Mouse (Mus musculus) CH12.LX (cell line): ENCODE measurements around the gene Mink1. TPM values are rescaled to one million over a fixed set of nuclear protein-coding genes. Genes with fewer than 3 reads are reported as not detected.
A peak's percentile ranks its signal among the peaks of the same experiment; 100 is the strongest.

ENCODE experiments used
- DNase-seq: peaks from one replicate; pipeline ENCODE4 v3.0.0-alpha.2; 2013; ENCODE audit errors: extremely low read depth
- H3K27ac ChIP-seq: 2 replicates; pipeline ENCODE4 v1.5.1; 2012; ENCODE audit warnings: low read depth, mild to moderate bottlenecking, control low read depth, moderate library complexity; ENCODE audit not compliant: insufficient read depth
- H3K27me3 ChIP-seq: replicated peaks from 2 replicates; pipeline ENCODE3; 2012; ENCODE audit warnings: inconsistent platforms
- H3K36me3 ChIP-seq, 2 experiments: replicated peaks in 1 of 2; 2 replicates each; pipeline versions ENCODE3 to v1.6.1; 2012; ENCODE audit warnings: inconsistent platforms in 1 of 2, low read length in 1 of 2, mild to moderate bottlenecking in 1 of 2, mixed read lengths in 1 of 2, moderate library complexity in 1 of 2; ENCODE audit not compliant: control insufficient read depth in 1 of 2, insufficient read depth in 1 of 2
- H3K4me1 ChIP-seq, 2 experiments: 2 replicates each; pipeline ENCODE4 v1.6.1; 2012; ENCODE audit warnings: inconsistent platforms in 1 of 2, moderate library complexity in 1 of 2; ENCODE audit not compliant: insufficient read depth in 2 of 2, control insufficient read depth in 1 of 2
- H3K4me2 ChIP-seq: 2 replicates; pipeline ENCODE4 v1.6.1; 2012; ENCODE audit warnings: low read depth, mild to moderate bottlenecking, control low read depth; ENCODE audit not compliant: poor library complexity, insufficient read depth, severe bottlenecking
- H3K4me3 ChIP-seq, 3 experiments: fragments of 150-350 bp in 1 of 3; sonication (generic) in 1 of 3; replicated peaks in 1 of 3; 2 replicates each; pipeline versions ENCODE3 to v1.5.1; 2011 to 2012; ENCODE audit warnings: low read depth in 2 of 3, low read length in 2 of 3, mild to moderate bottlenecking in 2 of 3, moderate library complexity in 2 of 3, control low read depth in 1 of 3, improper control_type of control experiment in 1 of 3, inconsistent platforms in 1 of 3, mixed read lengths in 1 of 3; ENCODE audit not compliant: poor library complexity in 1 of 3
- H3K79me2 ChIP-seq: replicated peaks from 2 replicates; pipeline ENCODE4 v1.6.1; 2012; ENCODE audit warnings: mild to moderate bottlenecking, moderate library complexity; ENCODE audit not compliant: control insufficient read depth, poor library complexity, insufficient read depth, severe bottlenecking; ENCODE audit errors: extremely low read depth
- H3K9ac ChIP-seq: 2 replicates; pipeline ENCODE4 v1.6.1; 2012; ENCODE audit warnings: low read depth, mild to moderate bottlenecking, control low read depth, moderate library complexity; ENCODE audit not compliant: insufficient read depth
- H3K9me3 ChIP-seq: replicated peaks from 2 replicates; pipeline ENCODE3; 2012; ENCODE audit warnings: low read length, inconsistent platforms, mixed read lengths
- BHLHE40 ChIP-seq: IDR thresholded peaks from 2 replicates; pipeline ENCODE4 v1.6.1; 2011; ENCODE audit warnings: mild to moderate bottlenecking, low read depth, low read length, improper control_type of control experiment
- CHD1 ChIP-seq: IDR thresholded peaks from 2 replicates; pipeline ENCODE4 v1.6.1; 2012; ENCODE audit warnings: low read depth, low read length, improper control_type of control experiment, inconsistent platforms
- CHD2 ChIP-seq: IDR thresholded peaks from 2 replicates; pipeline ENCODE4 v1.6.1; 2011; ENCODE audit warnings: low read length, improper control_type of control experiment
- CTCF ChIP-seq, 2 experiments: IDR thresholded peaks in 1 of 2; conservative IDR thresholded peaks in 1 of 2; 2 replicates each; pipeline ENCODE4 v1.5.1; 2011 to 2012; ENCODE audit warnings: low read depth in 2 of 2, low read length in 2 of 2, improper control_type of control experiment in 1 of 2, inconsistent platforms in 1 of 2, mild to moderate bottlenecking in 1 of 2, moderate library complexity in 1 of 2
- E2F4 ChIP-seq: IDR thresholded peaks from 2 replicates; pipeline ENCODE4 v1.6.1; 2011; ENCODE audit warnings: low read depth, low read length, improper control_type of control experiment; ENCODE audit not compliant: insufficient replicate concordance
- ELF1 ChIP-seq: IDR thresholded peaks from 2 replicates; pipeline ENCODE4 v1.6.1; 2014; ENCODE audit warnings: low read depth, mild to moderate bottlenecking, inconsistent platforms, low read length, improper control_type of control experiment
- EP300 ChIP-seq: IDR thresholded peaks from 2 replicates; pipeline ENCODE4 v1.6.1; 2011; ENCODE audit warnings: low read length, improper control_type of control experiment
- ETS1 ChIP-seq: conservative IDR thresholded peaks from 2 replicates; pipeline ENCODE4 v1.6.1; 2012; ENCODE audit warnings: low read depth, mild to moderate bottlenecking, inconsistent platforms, low read length, improper control_type of control experiment, moderate library complexity
- GABPA ChIP-seq: IDR thresholded peaks from 2 replicates; pipeline ENCODE4 v1.6.1; 2012; ENCODE audit warnings: low read depth, low read length, improper control_type of control experiment, inconsistent platforms; ENCODE audit not compliant: insufficient replicate concordance
- HCFC1 ChIP-seq: IDR thresholded peaks from 2 replicates; pipeline ENCODE4 v1.6.1; 2012; ENCODE audit warnings: low read depth, mild to moderate bottlenecking, inconsistent platforms, low read length, improper control_type of control experiment
- IRF4 ChIP-seq: IDR thresholded peaks from 2 replicates; pipeline ENCODE4 v1.6.1; 2014; ENCODE audit warnings: low read depth, mild to moderate bottlenecking, inconsistent platforms, low read length, improper control_type of control experiment
- JUN ChIP-seq: IDR thresholded peaks from 2 replicates; pipeline ENCODE4 v1.6.1; 2011; ENCODE audit warnings: low read depth, mild to moderate bottlenecking, low read length, improper control_type of control experiment, moderate library complexity; ENCODE audit not compliant: insufficient read depth
- JUND ChIP-seq: conservative IDR thresholded peaks from 2 replicates; pipeline ENCODE4 v1.6.1; 2011; ENCODE audit warnings: low read depth, low read length, improper control_type of control experiment
- KAT2A ChIP-seq: IDR thresholded peaks from 2 replicates; pipeline ENCODE4 v1.6.1; 2012; ENCODE audit warnings: low read length, improper control_type of control experiment, inconsistent platforms; ENCODE audit not compliant: insufficient replicate concordance
- MAFK ChIP-seq: IDR thresholded peaks from 2 replicates; pipeline ENCODE4 v1.6.1; 2011; ENCODE audit warnings: low read length, improper control_type of control experiment; ENCODE audit not compliant: insufficient replicate concordance
- MAX ChIP-seq: IDR thresholded peaks from 2 replicates; pipeline ENCODE4 v1.6.1; 2011; ENCODE audit warnings: low read length, improper control_type of control experiment
- MAZ ChIP-seq: IDR thresholded peaks from 2 replicates; pipeline ENCODE4 v1.6.1; 2012; ENCODE audit warnings: low read depth, mild to moderate bottlenecking, inconsistent platforms, low read length, improper control_type of control experiment, moderate library complexity
- MEF2A ChIP-seq: IDR thresholded peaks from 2 replicates; pipeline ENCODE4 v1.6.1; 2014; ENCODE audit warnings: low read depth, mild to moderate bottlenecking, inconsistent platforms, low read length, improper control_type of control experiment, borderline replicate concordance
- MXI1 ChIP-seq: IDR thresholded peaks from 2 replicates; pipeline ENCODE4 v1.6.1; 2011; ENCODE audit warnings: mild to moderate bottlenecking, low read depth, low read length, improper control_type of control experiment
- MYC ChIP-seq: IDR thresholded peaks from 2 replicates; pipeline ENCODE4 v1.6.1; 2011; ENCODE audit warnings: low read depth, mild to moderate bottlenecking, improper control_type of control experiment, low read length
- NELFE ChIP-seq: IDR thresholded peaks from 2 replicates; pipeline ENCODE4 v1.6.1; 2011; ENCODE audit warnings: low read depth, low read length, improper control_type of control experiment
- NRF1 ChIP-seq: IDR thresholded peaks from 2 replicates; pipeline ENCODE4 v1.6.1; 2014; ENCODE audit warnings: low read depth, mild to moderate bottlenecking, inconsistent platforms, low read length, improper control_type of control experiment, moderate library complexity
- PAX5 ChIP-seq: IDR thresholded peaks from 2 replicates; pipeline ENCODE4 v1.6.1; 2012; ENCODE audit warnings: low read length, inconsistent platforms, mixed read lengths
- POLR2A ChIP-seq: IDR thresholded peaks from 2 replicates; pipeline ENCODE4 v1.6.1; 2011; ENCODE audit warnings: low read depth, mild to moderate bottlenecking, improper control_type of control experiment, low read length
- POLR2AphosphoS2 ChIP-seq: IDR thresholded peaks from 2 replicates; pipeline ENCODE4 v1.6.1; 2011; ENCODE audit warnings: low read depth, low read length, improper control_type of control experiment
- RAD21 ChIP-seq: IDR thresholded peaks from 2 replicates; pipeline ENCODE4 v1.6.1; 2011; ENCODE audit warnings: low read depth, mild to moderate bottlenecking, low read length, improper control_type of control experiment, moderate library complexity
- RCOR1 ChIP-seq: conservative IDR thresholded peaks from 2 replicates; pipeline ENCODE4 v1.6.1; 2012; ENCODE audit warnings: low read depth, mild to moderate bottlenecking, inconsistent platforms, low read length, improper control_type of control experiment
- SIN3A ChIP-seq: IDR thresholded peaks from 2 replicates; pipeline ENCODE4 v1.6.1; 2012; ENCODE audit warnings: low read length, improper control_type of control experiment, inconsistent platforms
- SMC3 ChIP-seq: IDR thresholded peaks from 2 replicates; pipeline ENCODE4 v1.6.1; 2011; ENCODE audit warnings: low read depth, low read length, improper control_type of control experiment
- TBP ChIP-seq: conservative IDR thresholded peaks from 2 replicates; pipeline ENCODE4 v1.6.1; 2011; ENCODE audit warnings: low read depth, low read length, improper control_type of control experiment
- TCF12 ChIP-seq: IDR thresholded peaks from 2 replicates; pipeline ENCODE4 v1.6.1; 2014; ENCODE audit warnings: low read depth, mild to moderate bottlenecking, inconsistent platforms, low read length, improper control_type of control experiment
- UBTF ChIP-seq: IDR thresholded peaks from 2 replicates; pipeline ENCODE4 v1.6.1; 2012; ENCODE audit warnings: low read depth, mild to moderate bottlenecking, inconsistent platforms, low read length, improper control_type of control experiment, moderate library complexity
- USF1 ChIP-seq: IDR thresholded peaks from 2 replicates; pipeline ENCODE4 v1.6.1; 2014; ENCODE audit warnings: low read depth, mild to moderate bottlenecking, inconsistent platforms, low read length, improper control_type of control experiment
- USF2 ChIP-seq: conservative IDR thresholded peaks from 2 replicates; pipeline ENCODE4 v1.6.1; 2011; ENCODE audit warnings: low read depth, low read length, improper control_type of control experiment
- ZC3H11A ChIP-seq: IDR thresholded peaks from 2 replicates; pipeline ENCODE4 v1.6.1; 2012; ENCODE audit warnings: low read depth, mild to moderate bottlenecking, inconsistent platforms, low read length, improper control_type of control experiment
- ZKSCAN1 ChIP-seq: IDR thresholded peaks from 2 replicates; pipeline ENCODE4 v1.6.1; 2012; ENCODE audit warnings: low read depth, inconsistent platforms, low read length, improper control_type of control experiment, borderline replicate concordance
- ZMIZ1 ChIP-seq: IDR thresholded peaks from 2 replicates; pipeline ENCODE4 v1.6.1; 2012; ENCODE audit warnings: low read depth, mild to moderate bottlenecking, inconsistent platforms, low read length, improper control_type of control experiment
- ZNF384 ChIP-seq: IDR thresholded peaks from 2 replicates; pipeline ENCODE4 v1.6.1; 2012; ENCODE audit warnings: low read depth, low read length, improper control_type of control experiment, inconsistent platforms
- dilution Hi-C: fragments of 300-500 bp; cut with MboI; formaldehyde crosslinking; loops from 2 replicates; pipeline ENCODE4 v1.14.3; 2020; ENCODE audit warnings: low sequenced_read_pairs; ENCODE audit not compliant: extremely low pct_unique_long_range_greater_than_20kb, extremely low pct_ligation_motif_present
- in situ Hi-C: fragments of 300-500 bp; cut with MboI; formaldehyde crosslinking; loops from 3 replicates; pipeline ENCODE4 v1.14.3; 2019; ENCODE audit warnings: low sequenced_read_pairs, low pct_ligation_motif_present, low pct_unique_long_range_greater_than_20kb, mixed read lengths
- polyA plus RNA-seq: library from polyadenylated mRNA; unstranded; fragments of >175 nt; gene quantifications from 2 replicates; pipeline ENCODE4 v1.2.1, GENCODE M21; 2012; ENCODE audit warnings: low read depth; ENCODE audit not compliant: insufficient read length
- total RNA-seq, 2 experiments: library from RNA; depleted of rRNA; stranded (reverse); fragments of 300-350 nt in 1 of 2; fragments of >200 nt in 1 of 2; gene quantifications; 2 replicates each; pipeline ENCODE4 v1.2.3; 2012 to 2014

Mink1 gene
- total and polyA plus RNA-seq, 3 experiments: 15.0 to 79.8 (median 31.2) TPM

GRCm38 (mm10) chr11:70516352-70516751, 46.3 kb upstream of the Mink1 start:
- H3K27me3 ChIP-seq: no peaks in the 10 kb centered on the region

GRCm38 (mm10) chr11:70518436-70518835, 44.2 kb upstream of the Mink1 start:
- Histone ChIP-seq H3K9ac (no peak overlapping the region), H3K79me2 (no peaks in the 10 kb centered on the region), H3K27me3 (no peaks in the 10 kb centered on the region), H3K4me1 (peaks cover 10 to 27% of the 10 kb centered on the region in 2 experiments), H3K4me2 (no peak overlapping the region), H3K27ac (no peak overlapping the region), H3K36me3 (no peaks in the 10 kb centered on the region), H3K4me3 (no peak overlapping the region), H3K9me3 (no peaks in the 10 kb centered on the region)
- in situ Hi-C loops (loop anchor here (5.0 kb wide), 2 partner anchors 89 to 244 kb away; partner anchors contain the start of gene Zfp3), dilution Hi-C loops (no loop called here)
- DNase-seq: no peak
- TF ChIP-seq KAT2A (no peak), IRF4 (no peak), MAZ (no peak), TCF12 (no peak), ZNF384 (no peak), CTCF (conservative IDR thresholded peaks at IDR 0.05 in 1 of 2, IDR thresholded peaks at IDR 0.05 in 1 of 2; ENCODE audit: low read depth in 2 of 2, low read length in 2 of 2) (no peak), MYC (no peak), POLR2A (no peak), USF1 (no peak), BHLHE40 (no peak), SMC3 (no peak), EP300 (no peak), USF2 (no peak), ELF1 (no peak), JUND (no peak), SIN3A (no peak), ZC3H11A (no peak), PAX5 (no peak), MXI1 (no peak), NELFE (no peak)

More at GRCm38 (mm10) chr11:70516352-70516751, 46.3 kb upstream of the Mink1 start:
- dilution Hi-C loops: no loop called here
- no peak overlapping the region for H3K4me3 ChIP-seq
- no peak overlapping the region for H3K9ac ChIP-seq
- no peaks in the 10 kb centered on the region for H3K9me3 ChIP-seq
- no peaks in the 10 kb centered on the region for H3K36me3 ChIP-seq
- DNase-seq: peak; percentile 77
- TF ChIP-seq CTCF (conservative IDR thresholded peaks at IDR 0.05 in 1 of 2, IDR thresholded peaks at IDR 0.05 in 1 of 2; ENCODE audit: low read depth in 2 of 2, low read length in 2 of 2) (peak; percentile 85 to 98), POLR2AphosphoS2 (no peak), GABPA (no peak), TCF12 (peak; percentile 51; the same call in 1 of the 2 replicates), CHD1 (no peak), ELF1 (no peak; the same call in 1 of the 2 replicates), CHD2 (no peak), ZMIZ1 (no peak), IRF4 (peak; percentile 71), PAX5 (no peak), ZKSCAN1 (no peak), E2F4 (no peak), MAX (no peak), EP300 (no peak), TBP (no peak), ZC3H11A (peak; percentile 96), MXI1 (no peak), KAT2A (no peak), UBTF (no peak), MYC (no peak), RCOR1 (0 out of 2 replicates have a peak, but pooled peaks have one; percentile 26), USF1 (no peak), SMC3 (peak; percentile 98), ZNF384 (0 out of 2 replicates have a peak, but pooled peaks have one; percentile 48), POLR2A (no peak), MAFK (peak; percentile 73), RAD21 (no peak; the same call in none of the 2 replicates), HCFC1 (no peak; the same call in 1 of the 2 replicates), BHLHE40 (no peak), NRF1 (peak; percentile 27; the same call in 1 of the 2 replicates), NELFE (peak; percentile 48; the same call in 1 of the 2 replicates), JUND (peak; percentile 50; the same call in 1 of the 2 replicates), MEF2A (no peak; the same call in 1 of the 2 replicates), JUN (no peak; the same call in 1 of the 2 replicates), MAZ (0 out of 2 replicates have a peak, but pooled peaks have one; percentile 52), ETS1 (no peak), USF2 (no peak)
- TF ChIP-seq, all 38 proteins: peak for 12
- in situ Hi-C loops: loop anchor here (5.0 kb wide), 2 partner anchors 91 to 246 kb away; partner anchors contain the start of gene Zfp3
- H3K4me1 ChIP-seq: peaks cover 15 to 42% of the 10 kb centered on the region in 2 experiments
- H3K4me2 ChIP-seq: no peak overlapping the region
- H3K27ac ChIP-seq: no peak overlapping the region
- no peaks in the 10 kb centered on the region for H3K79me2 ChIP-seq
